Mouse (Mus musculus): ENCODE data around the gene Tipin. TPM values are rescaled to one million over a fixed set of nuclear protein-coding genes. Genes with fewer than 3 reads are reported as not detected.
"Not testable (repeated sequence)": the region's sequence is repeated elsewhere in the genome, so short reads cannot be mapped to it uniquely, and the experiment has no call there.

The Tipin gene
- polyA plus RNA-seq, 1 experiment = 80.0 TPM

- TF ChIP-seq CEBPB (IDR thresholded peaks at IDR 0.05; ENCODE audit: low read depth) (peak; percentile 18), MYOG (IDR thresholded peaks at IDR 0.05; ENCODE audit: control insufficient read depth, extremely low read depth, insufficient read length) (no peak)
- H3K4me3 ChIP-seq (ENCODE audit: insufficient read depth, poor library complexity, severe bottlenecking) = no peak overlapping the region
- no peaks in the 10 kb centered on the region for H3K79me2 ChIP-seq (ENCODE audit: control insufficient read depth, insufficient read depth)
- no peaks in the 10 kb centered on the region for H3K27me3 ChIP-seq (ENCODE audit: control insufficient read depth, insufficient read depth, insufficient read length)
- no peaks in the 10 kb centered on the region for H3K79me3 ChIP-seq (ENCODE audit: low read depth)
- no peak overlapping the region for H3ac ChIP-seq (ENCODE audit: control insufficient read depth, insufficient read length, low read depth)
- H3K36me3 ChIP-seq (ENCODE audit: control insufficient read depth, insufficient read depth) = no peaks in the 10 kb centered on the region
Observed at GRCm38 (mm10) chr9:64261023-64261422, 20.4 kb upstream of the Tipin start.

- TF ChIP-seq CTCF (IDR thresholded peaks at IDR 0.05; ENCODE audit: control insufficient read depth, insufficient read depth, insufficient read length) (no peak), USF1 (IDR thresholded peaks at IDR 0.05; ENCODE audit: low read depth) (peak; percentile 54)
- Histone ChIP-seq H3K27me3 (ENCODE audit: control insufficient read depth, insufficient read depth, insufficient read length) (no peaks in the 10 kb centered on the region), H3K79me2 (ENCODE audit: control insufficient read depth, insufficient read depth) (no peaks in the 10 kb centered on the region), H3K36me3 (ENCODE audit: control insufficient read depth, insufficient read depth) (no peaks in the 10 kb centered on the region), H3K4me3 (ENCODE audit: insufficient read depth, poor library complexity, severe bottlenecking) (no peak overlapping the region), H3K79me3 (ENCODE audit: low read depth) (no peaks in the 10 kb centered on the region), H3ac (ENCODE audit: control insufficient read depth, insufficient read length, low read depth) (no peak overlapping the region)
Observed at GRCm38 (mm10) chr9:64264813-64265212, 16.6 kb upstream of the Tipin start.

DNA sequence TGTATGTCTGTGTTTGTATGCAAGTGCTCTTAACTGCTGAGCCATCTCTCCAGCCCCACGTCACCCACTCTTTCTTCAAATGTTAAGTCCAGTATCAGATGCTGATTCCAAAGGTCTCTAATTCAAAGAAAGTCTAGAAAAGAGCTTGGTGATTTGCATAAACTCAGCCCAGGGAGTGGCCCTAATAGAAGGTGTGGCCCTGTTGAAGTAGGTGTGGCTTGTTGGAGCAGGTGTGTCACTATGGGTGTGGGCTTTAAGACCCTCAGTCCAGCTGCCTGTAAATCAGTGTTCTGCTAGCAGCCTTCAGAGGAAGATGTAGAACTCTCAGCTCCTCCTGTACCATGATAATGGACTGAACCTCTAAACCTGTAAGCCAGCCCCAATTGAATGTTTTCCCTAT, 14.2 kb upstream of the Tipin start:
- no peak overlapping the region for H3K4me3 ChIP-seq (ENCODE audit: insufficient read depth, poor library complexity, severe bottlenecking)
- H3K79me2 ChIP-seq (ENCODE audit: control insufficient read depth, insufficient read depth) = no peaks in the 10 kb centered on the region
- no peak for TF ChIP-seq MAX (IDR thresholded peaks at IDR 0.05)
- TF ChIP-seq USF1 (IDR thresholded peaks at IDR 0.05; ENCODE audit: low read depth) = no peak
- TF ChIP-seq MYOD1 (IDR thresholded peaks at IDR 0.05; ENCODE audit: control insufficient read depth, insufficient read length, low read depth) = no peak
- no peak for TF ChIP-seq CEBPB (IDR thresholded peaks at IDR 0.05; ENCODE audit: low read depth)
- no peak for TF ChIP-seq FOSL1 (IDR thresholded peaks at IDR 0.05; ENCODE audit: insufficient read depth, low read length, poor library complexity, severe bottlenecking)
- no peak for TF ChIP-seq MYOG (IDR thresholded peaks at IDR 0.05; ENCODE audit: control insufficient read depth, extremely low read depth, insufficient read length)
- no peak for TF ChIP-seq CTCF (IDR thresholded peaks at IDR 0.05; ENCODE audit: control insufficient read depth, insufficient read depth, insufficient read length)
- no peaks in the 10 kb centered on the region for H3K36me3 ChIP-seq (ENCODE audit: control insufficient read depth, insufficient read depth)
- no peak overlapping the region for H3ac ChIP-seq (ENCODE audit: control insufficient read depth, insufficient read length, low read depth)
- no peaks in the 10 kb centered on the region for H3K27me3 ChIP-seq (ENCODE audit: control insufficient read depth, insufficient read depth, insufficient read length)
- H3K79me3 ChIP-seq (ENCODE audit: low read depth) = no peaks in the 10 kb centered on the region

DNA sequence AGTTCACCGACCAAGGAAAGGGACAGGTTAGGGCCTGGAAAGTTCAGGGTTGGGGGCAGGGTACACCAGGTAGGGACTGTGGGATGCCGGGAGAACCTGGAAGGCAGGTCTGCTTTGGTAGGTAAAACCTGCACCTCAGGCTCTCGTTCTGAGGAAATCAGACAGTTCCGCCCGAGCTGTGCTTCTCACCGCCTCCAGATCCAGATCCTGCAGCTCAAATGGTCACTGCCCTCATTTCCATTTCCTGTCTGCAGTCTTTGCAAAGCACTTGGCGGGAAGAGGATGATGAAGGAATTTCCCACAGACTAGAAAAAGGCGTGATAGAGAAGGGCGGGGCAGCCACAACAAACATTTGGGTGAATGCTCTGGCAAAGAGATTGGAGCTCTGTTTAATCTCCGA, 13.2 kb upstream of the Tipin start:
- H3K4me3 ChIP-seq (ENCODE audit: insufficient read depth, poor library complexity, severe bottlenecking) = no peak overlapping the region
- H3K79me2 ChIP-seq (ENCODE audit: control insufficient read depth, insufficient read depth) = no peaks in the 10 kb centered on the region
- H3K79me3 ChIP-seq (ENCODE audit: low read depth) = no peaks in the 10 kb centered on the region
- H3K36me3 ChIP-seq (ENCODE audit: control insufficient read depth, insufficient read depth) = no peaks in the 10 kb centered on the region
- no peak overlapping the region for H3ac ChIP-seq (ENCODE audit: control insufficient read depth, insufficient read length, low read depth)
- H3K27me3 ChIP-seq (ENCODE audit: control insufficient read depth, insufficient read depth, insufficient read length) = no peaks in the 10 kb centered on the region
- TF ChIP-seq USF1 (IDR thresholded peaks at IDR 0.05; ENCODE audit: low read depth) (no peak), FOSL1 (IDR thresholded peaks at IDR 0.05; ENCODE audit: insufficient read depth, low read length, poor library complexity, severe bottlenecking) (no peak), MYOD1 (IDR thresholded peaks at IDR 0.05; ENCODE audit: control insufficient read depth, insufficient read length, low read depth) (no peak), CEBPB (IDR thresholded peaks at IDR 0.05; ENCODE audit: low read depth) (no peak), CTCF (IDR thresholded peaks at IDR 0.05; ENCODE audit: control insufficient read depth, insufficient read depth, insufficient read length) (no peak), MYOG (IDR thresholded peaks at IDR 0.05; ENCODE audit: control insufficient read depth, extremely low read depth, insufficient read length) (no peak), MAX (IDR thresholded peaks at IDR 0.05) (no peak)

DNA sequence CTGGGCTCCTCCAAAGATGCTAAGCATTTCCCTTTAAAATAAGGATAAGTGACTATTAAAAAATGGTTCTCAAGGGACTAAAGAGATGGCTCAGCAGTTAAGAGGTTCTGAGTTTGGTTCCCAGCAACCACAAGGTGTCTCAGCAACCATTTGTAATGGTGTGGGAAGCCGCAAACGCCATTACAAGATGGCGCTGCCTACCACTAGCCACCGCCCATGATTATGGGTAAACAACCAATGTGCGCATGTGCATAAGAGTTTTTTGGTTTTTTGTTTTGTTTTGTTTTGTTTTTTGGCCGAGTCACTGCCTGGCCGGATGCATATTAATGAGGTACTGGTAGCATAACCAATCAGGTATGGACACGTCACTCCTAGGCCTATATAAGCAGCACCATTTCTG, 12.5 kb upstream of the Tipin start:
- not testable (repeated sequence) for H3K36me3 ChIP-seq (ENCODE audit: control insufficient read depth, insufficient read depth); H3K4me3 ChIP-seq (ENCODE audit: insufficient read depth, poor library complexity, severe bottlenecking); H3K79me3 ChIP-seq (ENCODE audit: low read depth); H3K79me2 ChIP-seq (ENCODE audit: control insufficient read depth, insufficient read depth); H3ac ChIP-seq (ENCODE audit: control insufficient read depth, insufficient read length, low read depth); H3K27me3 ChIP-seq (ENCODE audit: control insufficient read depth, insufficient read depth, insufficient read length)

DNA sequence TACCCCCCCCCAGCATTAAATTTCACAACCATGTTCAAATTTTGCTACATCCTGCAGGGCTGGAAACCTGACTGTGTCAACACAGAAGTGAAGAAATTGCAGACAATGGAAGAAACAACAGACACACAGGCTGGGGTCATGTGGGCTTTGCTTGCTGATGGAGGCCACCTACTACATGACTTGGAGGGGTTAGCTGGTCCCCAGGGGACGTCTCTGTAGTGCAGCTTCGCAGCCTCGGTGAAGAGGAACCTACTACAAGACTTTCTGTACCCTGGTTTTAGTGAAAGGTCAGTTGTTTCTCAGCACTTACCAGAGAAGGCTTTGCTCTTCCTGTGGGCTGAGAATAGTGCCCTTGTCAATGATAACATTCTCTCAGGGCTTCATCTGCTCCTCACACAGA, 10.1 kb upstream of the Tipin start:
- H3K79me2 ChIP-seq (ENCODE audit: control insufficient read depth, insufficient read depth) = no peaks in the 10 kb centered on the region

More for the DNA sequence above, 10.1 kb upstream of the Tipin start:
- no peak overlapping the region for H3K4me3 ChIP-seq (ENCODE audit: insufficient read depth, poor library complexity, severe bottlenecking)
- no peaks in the 10 kb centered on the region for H3K36me3 ChIP-seq (ENCODE audit: control insufficient read depth, insufficient read depth)
- H3ac ChIP-seq (ENCODE audit: control insufficient read depth, insufficient read length, low read depth) = no peak overlapping the region
- H3K79me3 ChIP-seq (ENCODE audit: low read depth) = no peaks in the 10 kb centered on the region
- TF ChIP-seq MAX (IDR thresholded peaks at IDR 0.05) = no peak
- no peak for TF ChIP-seq CTCF (IDR thresholded peaks at IDR 0.05; ENCODE audit: control insufficient read depth, insufficient read depth, insufficient read length)
- TF ChIP-seq USF1 (IDR thresholded peaks at IDR 0.05; ENCODE audit: low read depth) = no peak
- no peak for TF ChIP-seq FOSL1 (IDR thresholded peaks at IDR 0.05; ENCODE audit: insufficient read depth, low read length, poor library complexity, severe bottlenecking)
- no peak for TF ChIP-seq MYOD1 (IDR thresholded peaks at IDR 0.05; ENCODE audit: control insufficient read depth, insufficient read length, low read depth)
- TF ChIP-seq MYOG (IDR thresholded peaks at IDR 0.05; ENCODE audit: control insufficient read depth, extremely low read depth, insufficient read length) = no peak
- no peak for TF ChIP-seq CEBPB (IDR thresholded peaks at IDR 0.05; ENCODE audit: low read depth)
- H3K27me3 ChIP-seq (ENCODE audit: control insufficient read depth, insufficient read depth, insufficient read length) = no peaks in the 10 kb centered on the region
